Mouse (Mus musculus): ENCODE measurements at regions not wholly inside any gene's neighbourhood (a gene's known extent, or its start where the extent isn't known, plus 50 kb on each side); places are given as distances from the start of the nearest gene placed in this dataset.

- no peaks in the 10 kb centered on the region for H3K4me1 ChIP-seq (ENCODE audit: control insufficient read depth, insufficient read depth, low read length)
- no peak overlapping the region for H3K4me3 ChIP-seq (replicated peaks; ENCODE audit: insufficient read depth, low read depth, low read length)
- no peak for TF ChIP-seq CTCF (IDR thresholded peaks at IDR 0.05; ENCODE audit: borderline replicate concordance, insufficient read depth, low read depth, low read length)
- TF ChIP-seq POLR2A (IDR thresholded peaks at IDR 0.05; ENCODE audit: borderline replicate concordance, insufficient read depth, low read length): no peak
- WGBS: 95% methylated on average over 3 of the region's 3 CpGs
- no peak for DNase-seq
- no peak overlapping the region for H3K27ac ChIP-seq (ENCODE audit: insufficient read depth, low read length)
- H3K27me3 ChIP-seq (ENCODE audit: control insufficient read depth, insufficient read depth, low read length): no peaks in the 10 kb centered on the region
Observed at GRCm38 (mm10) chr9:94045462-94046126, 492.3 kb downstream of the 1190002N15Rik start.

- Histone ChIP-seq H3K27ac (ENCODE audit: insufficient read depth, low read length) (no peak overlapping the region), H3K27me3 (ENCODE audit: control insufficient read depth, insufficient read depth, low read length) (no peaks in the 10 kb centered on the region), H3K4me1 (ENCODE audit: control insufficient read depth, insufficient read depth, low read length) (no peaks in the 10 kb centered on the region), H3K4me3 (replicated peaks; ENCODE audit: insufficient read depth, low read depth, low read length) (no peak overlapping the region)
- TF ChIP-seq POLR2A (IDR thresholded peaks at IDR 0.05; ENCODE audit: borderline replicate concordance, insufficient read depth, low read length) (no peak), CTCF (IDR thresholded peaks at IDR 0.05; ENCODE audit: borderline replicate concordance, insufficient read depth, low read depth, low read length) (no peak)
- 62% methylated on average over 3 of the region's 3 CpGs for WGBS
- no peak for DNase-seq
Observed at GRCm38 (mm10) chr9:94023761-94024160, 514.1 kb downstream of the 1190002N15Rik start.

- Histone ChIP-seq H3K4me1 (ENCODE audit: control insufficient read depth, insufficient read depth, low read length) (no peaks in the 10 kb centered on the region), H3K27me3 (ENCODE audit: control insufficient read depth, insufficient read depth, low read length) (no peaks in the 10 kb centered on the region), H3K27ac (ENCODE audit: insufficient read depth, low read length) (no peak overlapping the region), H3K4me3 (replicated peaks; ENCODE audit: insufficient read depth, low read depth, low read length) (no peak overlapping the region)
- DNase-seq: no peak
- TF ChIP-seq CTCF (IDR thresholded peaks at IDR 0.05; ENCODE audit: borderline replicate concordance, insufficient read depth, low read depth, low read length) (no peak), POLR2A (IDR thresholded peaks at IDR 0.05; ENCODE audit: borderline replicate concordance, insufficient read depth, low read length) (no peak)
- 95% methylated on average over 1 of the region's 1 CpGs for WGBS
Observed at GRCm38 (mm10) chr9:94021293-94021903, 516.5 kb downstream of the 1190002N15Rik start.

- Histone ChIP-seq H3K4me1 (ENCODE audit: control insufficient read depth, insufficient read depth, low read length) (no peaks in the 10 kb centered on the region), H3K27ac (ENCODE audit: insufficient read depth, low read length) (no peak overlapping the region), H3K4me3 (replicated peaks; ENCODE audit: insufficient read depth, low read depth, low read length) (no peak overlapping the region), H3K27me3 (ENCODE audit: control insufficient read depth, insufficient read depth, low read length) (no peaks in the 10 kb centered on the region)
- no peak for TF ChIP-seq POLR2A (IDR thresholded peaks at IDR 0.05; ENCODE audit: borderline replicate concordance, insufficient read depth, low read length)
- no peak for TF ChIP-seq CTCF (IDR thresholded peaks at IDR 0.05; ENCODE audit: borderline replicate concordance, insufficient read depth, low read depth, low read length)
- no peak for DNase-seq
Observed at GRCm38 (mm10) chr9:94016747-94017487, 521.0 kb downstream of the 1190002N15Rik start.

- no peaks in the 10 kb centered on the region for H3K27me3 ChIP-seq (ENCODE audit: control insufficient read depth, insufficient read depth, low read length)
- TF ChIP-seq POLR2A (IDR thresholded peaks at IDR 0.05; ENCODE audit: borderline replicate concordance, insufficient read depth, low read length) (no peak), CTCF (IDR thresholded peaks at IDR 0.05; ENCODE audit: borderline replicate concordance, insufficient read depth, low read depth, low read length) (no peak)
- 78% methylated on average over 3 of the region's 3 CpGs for WGBS
- DNase-seq: no peak
- no peak overlapping the region for H3K27ac ChIP-seq (ENCODE audit: insufficient read depth, low read length)
- H3K4me3 ChIP-seq (replicated peaks; ENCODE audit: insufficient read depth, low read depth, low read length): no peak overlapping the region
- H3K4me1 ChIP-seq (ENCODE audit: control insufficient read depth, insufficient read depth, low read length): no peaks in the 10 kb centered on the region
Observed at GRCm38 (mm10) chr9:93992216-93992615, 545.7 kb downstream of the 1190002N15Rik start.

GRCm38 (mm10) chr9:93991141-93991540, 546.7 kb downstream of the 1190002N15Rik start:
- Histone ChIP-seq H3K4me1 (ENCODE audit: control insufficient read depth, insufficient read depth, low read length) (no peaks in the 10 kb centered on the region), H3K27me3 (ENCODE audit: control insufficient read depth, insufficient read depth, low read length) (no peaks in the 10 kb centered on the region), H3K27ac (ENCODE audit: insufficient read depth, low read length) (no peak overlapping the region), H3K4me3 (replicated peaks; ENCODE audit: insufficient read depth, low read depth, low read length) (no peak overlapping the region)
- no peak for DNase-seq
- no peak for TF ChIP-seq POLR2A (IDR thresholded peaks at IDR 0.05; ENCODE audit: borderline replicate concordance, insufficient read depth, low read length)
- TF ChIP-seq CTCF (IDR thresholded peaks at IDR 0.05; ENCODE audit: borderline replicate concordance, insufficient read depth, low read depth, low read length): no peak
- 76% methylated on average over 1 of the region's 1 CpGs for WGBS

- DNase-seq: peak in 1 of 2 experiments; percentile 8
- H3K4me1 ChIP-seq (ENCODE audit: control insufficient read depth, insufficient read depth, low read length): no peaks in the 10 kb centered on the region
- 71% methylated on average over 2 of the region's 2 CpGs for WGBS
- H3K4me3 ChIP-seq (replicated peaks; ENCODE audit: insufficient read depth, low read depth, low read length): no peak overlapping the region
- TF ChIP-seq CTCF (IDR thresholded peaks at IDR 0.05; ENCODE audit: borderline replicate concordance, insufficient read depth, low read depth, low read length) (no peak), POLR2A (IDR thresholded peaks at IDR 0.05; ENCODE audit: borderline replicate concordance, insufficient read depth, low read length) (no peak)
- no peak overlapping the region for H3K27ac ChIP-seq (ENCODE audit: insufficient read depth, low read length)
- no peaks in the 10 kb centered on the region for H3K27me3 ChIP-seq (ENCODE audit: control insufficient read depth, insufficient read depth, low read length)
Observed at GRCm38 (mm10) chr9:93981136-93981535, 556.7 kb downstream of the 1190002N15Rik start.

Data from cerebellum, adult 2 months (tissue).